ENCODE assay signal across 8 mouse cellular contexts in the genomic region with DNA sequence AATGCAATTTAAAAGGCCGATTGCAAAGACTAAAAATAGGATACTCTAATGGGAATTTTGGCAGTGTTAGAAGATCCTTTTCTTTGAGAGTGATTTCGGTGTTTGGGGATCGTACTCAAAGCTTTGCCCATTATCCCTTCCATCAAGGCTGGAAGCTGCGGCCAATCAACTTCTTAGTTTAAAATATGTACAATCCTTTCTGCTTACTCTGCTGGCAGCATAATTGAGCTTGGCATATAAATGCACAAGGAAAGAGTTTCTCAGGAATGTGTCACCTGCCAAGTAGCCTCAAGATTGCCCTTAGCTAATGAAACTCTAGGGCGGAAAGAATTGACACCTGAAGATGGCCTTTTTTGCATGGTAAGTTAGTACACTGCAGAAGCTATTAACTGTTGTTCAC. TPM values are rescaled to one million over a fixed set of nuclear protein-coding genes. Genes with fewer than 3 reads are reported as not detected.
DNase-seq lines count a peak whose midpoint lies in the region; ATAC-seq and TF ChIP-seq lines count a peak whose summit lies in the region.

No protein-coding gene starts in this region.

- no peaks in the 10 kb centered on the region for H3K9me3 ChIP-seq in heart, embryonic 10.5 days
- H3K9me3 ChIP-seq in G1E (replicated peaks) = no peaks in the 10 kb centered on the region
- no peaks in the 10 kb centered on the region for H3K9me3 ChIP-seq in hindbrain, embryonic 10.5 days

- H3K27me3 ChIP-seq in heart, embryonic 10.5 days (ENCODE audit: insufficient read depth, poor library complexity, severe bottlenecking) = no peaks in the 10 kb centered on the region
- H3K27me3 ChIP-seq in G1E (ENCODE audit: insufficient read depth, low read length) = no peaks in the 10 kb centered on the region
- no peaks in the 10 kb centered on the region for H3K27me3 ChIP-seq in hindbrain, embryonic 10.5 days (ENCODE audit: insufficient read depth, poor library complexity, severe bottlenecking)

- no peak for TF ChIP-seq CTCF in G1E (IDR thresholded peaks at IDR 0.05; ENCODE audit: low read depth, low read length)

- H3K36me3 ChIP-seq in heart, embryonic 10.5 days = 0 out of 2 replicates have a peak, but pooled peaks cover 8% of the 10 kb centered on the region
- peaks cover 42% of the 10 kb centered on the region for H3K36me3 ChIP-seq in G1E (replicated peaks)
- H3K36me3 ChIP-seq in hindbrain, embryonic 10.5 days = no peaks in the 10 kb centered on the region

- intact Hi-C loops in left cerebral cortex, postnatal 36 days (cut with DNase I) = no loop called here

- no peak for ATAC-seq in G1E (ENCODE audit: extremely low read depth, insufficient number of reproducible peaks, low FRiP score, poor library complexity, severe bottlenecking)

- WGBS in heart, embryonic 10.5 days = 21% methylated on average over 5 of the region's 5 CpGs
- 23% methylated on average over 5 of the region's 5 CpGs for WGBS in hindbrain, embryonic 10.5 days

- H3K27ac ChIP-seq in heart, embryonic 10.5 days = peak overlapping the region; percentile 94; the same call in 1 of the 2 replicates
- peak overlapping the region; percentile 94 for H3K27ac ChIP-seq in hindbrain, embryonic 10.5 days

- H3K4me3 ChIP-seq in heart, embryonic 10.5 days = peak overlapping the region; percentile 87
- peak overlapping the region; percentile 87 for H3K4me3 ChIP-seq in G1E (ENCODE audit: low read depth, low read length)
- peak overlapping the region; percentile 85 for H3K4me3 ChIP-seq in hindbrain, embryonic 10.5 days

- no peak for DNase-seq in heart, embryonic 10.5 days (ENCODE audit: low spot score)
- DNase-seq in heart, adult 8-10 months (ENCODE audit: low spot score) = no peak
- no peak for DNase-seq in G1E (ENCODE audit: low spot score)
- DNase-seq in hindbrain, embryonic 10.5 days (ENCODE audit: low spot score) = no peak
- DNase-seq in lung, postnatal 36 days = peak; percentile 52
- DNase-seq in left cerebral cortex, postnatal 36 days (ENCODE audit: low spot score in 2 of 2) = no peak
- no peak for DNase-seq in adrenal gland, postnatal 36 days
- DNase-seq in adrenal gland, adult 8-10 months = no peak

- H3K4me1 ChIP-seq in heart, embryonic 10.5 days = peaks cover 23% of the 10 kb centered on the region
- peaks cover 66% of the 10 kb centered on the region for H3K4me1 ChIP-seq in G1E (ENCODE audit: insufficient read depth, low read depth, low read length)
- peaks cover 31% of the 10 kb centered on the region for H3K4me1 ChIP-seq in hindbrain, embryonic 10.5 days (replicated peaks)

RNA-seq across cellular contexts. Expression of a gene that starts 1.0 kb away (rescaled TPM):
- 15.9 and 18.9 TPM in 2 replicates for polyA plus RNA-seq in heart, embryonic 10.5 days (2016; fragmentation: Nextera tagmentation; extraction: Ambion mirVana)
- total RNA-seq in heart, adult 8-10 months (2022) = 10 to 100 TPM; 44.7 to 54.0 (median 46.4) TPM
- total RNA-seq in G1E (2014; fragmentation: Nextera tagmentation) (27.1 TPM in 2 replicates), G1E (2017) (31.6 and 32.9 TPM in 2 replicates)
- 14.4 and 14.6 TPM in 2 replicates for polyA plus RNA-seq in G1E (2012)
- 21.4 and 21.6 TPM in 2 replicates for polyA plus RNA-seq in hindbrain, embryonic 10.5 days (2016; fragmentation: Nextera tagmentation; extraction: Ambion mirVana)
- total RNA-seq in left cerebral cortex, postnatal 36 days (2021) = 10 to 100 TPM; 34.5 to 38.2 TPM
- 10 to 100 TPM; 21.1 to 43.6 TPM for total RNA-seq in adrenal gland, postnatal 36 days (2021)
- 10 to 100 TPM; 18.4 to 30.6 (median 23.5) TPM for total RNA-seq in adrenal gland, adult 8-10 months (2022)

RNA-seq across cellular contexts. Expression of a gene that starts 1.1 kb away (rescaled TPM):
- 22.4 and 24.7 TPM in 2 replicates for polyA plus RNA-seq in heart, embryonic 10.5 days (2016; fragmentation: Nextera tagmentation; extraction: Ambion mirVana)
- total RNA-seq in heart, adult 8-10 months (2022) = 10 to 100 TPM; 65.3 to 73.3 (median 69.0) TPM
- total RNA-seq in G1E (2014; fragmentation: Nextera tagmentation) = 29.4 and 39.8 TPM in 2 replicates
- total RNA-seq in G1E (2017) = 40.5 and 51.9 TPM in 2 replicates
- polyA plus RNA-seq in G1E (2012) = 9.0 and 9.7 TPM in 2 replicates
- polyA plus RNA-seq in hindbrain, embryonic 10.5 days (2016; fragmentation: Nextera tagmentation; extraction: Ambion mirVana) = 18.2 and 22.0 TPM in 2 replicates
- total RNA-seq in left cerebral cortex, postnatal 36 days (2021) = 10 to 100 TPM; 22.0 to 26.4 TPM
- 10 to 100 TPM; 49.4 to 55.0 TPM for total RNA-seq in adrenal gland, postnatal 36 days (2021)
- total RNA-seq in adrenal gland, adult 8-10 months (2022) = 10 to 100 TPM; 34.7 to 47.0 (median 41.0) TPM

RNA-seq across cellular contexts. Expression of a gene that starts 29.3 kb away (rescaled TPM):
- 11.4 and 16.1 TPM in 2 replicates for polyA plus RNA-seq in heart, embryonic 10.5 days (2016; fragmentation: Nextera tagmentation; extraction: Ambion mirVana)
- total RNA-seq in heart, adult 8-10 months (2022) = 1 to 10 TPM; 7.0 to 8.3 (median 7.8) TPM
- total RNA-seq in G1E (2014; fragmentation: Nextera tagmentation) (15.8 and 17.1 TPM in 2 replicates), G1E (2017) (18.2 and 19.4 TPM in 2 replicates)
- polyA plus RNA-seq in G1E (2012) = 3.2 and 3.5 TPM in 2 replicates
- polyA plus RNA-seq in hindbrain, embryonic 10.5 days (2016; fragmentation: Nextera tagmentation; extraction: Ambion mirVana) = 17.8 and 18.0 TPM in 2 replicates
- total RNA-seq in left cerebral cortex, postnatal 36 days (2021) = 10 to 100 TPM; 22.7 to 28.3 TPM
- total RNA-seq in adrenal gland, postnatal 36 days (2021) = 1 to 10 TPM; 5.1 to 7.7 TPM
- 10 to 100 TPM in 3 of 4 experiments, 1 to 10 TPM in 1; 6.9 to 17.0 (median 12.2) TPM for total RNA-seq in adrenal gland, adult 8-10 months (2022)
